Mouse (Mus musculus) mesoderm, embryonic 11.5 days (tissue): Measurements from ENCODE around the gene Cs.
"Not testable (repeated sequence)": the region's sequence is repeated elsewhere in the genome, so short reads cannot be mapped to it uniquely, and the experiment has no call there.

ENCODE experiments used
- DNase-seq: peaks from one replicate; pipeline ENCODE4 v3.0.0-alpha.2; 2012; ENCODE audit warnings: low read depth, low spot score

Cs gene

DNA sequence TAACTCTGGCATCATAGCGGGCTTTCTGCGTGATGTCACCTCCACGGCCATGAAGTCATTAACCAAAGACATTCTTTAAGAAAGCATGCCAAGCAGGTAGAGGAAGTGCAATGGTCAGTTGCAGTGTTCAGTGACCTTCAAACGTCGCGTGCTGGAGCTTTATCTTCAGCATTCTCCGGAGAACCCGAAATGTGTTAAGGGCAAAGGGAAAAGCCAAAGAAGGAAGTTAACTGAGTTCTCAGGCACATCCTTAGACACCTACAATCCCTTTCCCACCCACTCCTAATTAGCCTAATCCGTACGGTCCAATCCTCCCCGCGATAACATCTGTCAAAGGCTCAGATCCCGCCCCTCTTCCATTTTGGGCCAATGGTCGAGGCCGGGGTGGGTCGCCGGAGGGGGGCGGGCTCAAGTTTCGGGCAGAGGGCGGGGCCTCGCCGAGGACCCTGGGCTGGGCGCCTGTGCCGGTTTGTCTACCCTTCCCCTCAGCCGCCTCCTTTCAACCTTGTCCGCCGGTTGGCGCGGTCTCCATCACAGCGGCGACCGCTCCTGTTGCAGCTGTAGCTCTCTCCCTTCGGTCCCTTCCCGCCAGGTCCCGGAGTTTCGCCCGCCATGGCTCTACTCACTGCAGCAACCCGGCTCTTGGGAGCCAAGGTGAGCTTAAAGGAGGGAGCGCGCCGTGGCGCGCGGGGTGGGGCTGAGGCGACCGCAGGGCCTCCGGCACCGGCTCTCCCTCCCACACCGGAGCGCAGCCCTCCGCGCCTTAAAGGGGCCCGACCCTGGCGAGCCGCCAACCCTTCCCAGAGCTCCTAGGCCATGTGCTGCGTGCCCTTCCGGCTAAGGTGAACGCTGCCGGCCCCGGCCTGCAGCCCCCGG is at the start of gene Cs:
Gene Cs, plus strand, starts transcription at position 429 of the 876 bp plus-strand sequence.
- peak; percentile 98 for DNase-seq

- not testable (repeated sequence) for DNase-seq
Measured at GRCm38 (mm10) chr10:128290594-128290993, 46.9 kb upstream of the Cs start.

DNA sequence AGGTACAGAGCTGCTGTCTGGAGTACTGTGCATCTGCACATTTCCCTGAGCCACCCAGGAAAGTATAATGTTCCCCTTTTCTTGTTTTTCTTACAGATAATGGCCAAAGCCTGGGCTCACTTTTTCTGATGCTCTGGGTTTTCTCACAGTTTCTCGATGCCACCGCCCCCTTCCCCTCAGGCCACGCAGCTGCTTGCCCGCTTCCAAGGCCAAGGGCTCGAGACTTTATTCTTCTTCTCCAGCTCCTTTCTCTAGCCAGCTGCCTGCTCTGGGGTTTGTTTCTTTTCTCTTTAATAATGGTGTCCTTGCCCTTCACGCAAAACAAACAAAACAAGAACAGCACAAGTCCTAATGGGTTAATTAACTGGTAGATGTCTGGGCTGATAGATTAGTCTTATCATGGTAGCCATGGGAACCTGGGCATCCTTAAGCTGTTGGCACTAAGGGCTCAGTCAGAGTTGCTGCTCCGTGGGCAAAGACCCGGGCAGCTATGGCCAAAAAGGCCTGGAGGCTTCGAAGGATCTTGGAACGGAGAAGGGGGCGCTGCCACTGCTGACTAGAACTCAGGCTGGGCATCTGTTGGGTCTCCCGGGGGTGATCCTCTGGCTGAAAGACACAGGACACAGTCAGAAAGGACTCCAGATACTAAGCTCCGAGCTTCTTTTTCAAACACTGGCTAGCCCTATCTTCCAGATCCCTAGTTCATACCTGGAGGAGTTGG is 41.0 kb upstream of the Cs start:
- DNase-seq, result no peak

DNA sequence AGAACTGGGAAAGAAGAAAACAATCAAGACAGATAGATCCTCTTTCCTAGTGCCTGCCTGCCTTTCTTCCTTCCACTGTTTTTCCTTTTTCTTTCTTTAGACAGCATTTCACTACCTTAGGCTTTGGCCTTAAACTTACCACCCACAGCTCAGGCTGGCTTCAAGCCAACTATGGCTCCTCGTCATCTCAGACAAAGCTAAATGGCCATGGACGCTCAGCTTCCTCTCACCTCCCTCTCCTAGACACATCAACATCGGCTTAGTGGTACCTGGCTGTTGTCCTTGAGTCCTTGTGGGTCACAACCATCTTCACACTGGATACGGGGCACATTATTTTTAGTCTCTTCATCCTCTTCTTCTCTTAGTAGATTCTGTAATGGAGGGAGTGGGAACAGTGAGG is 40.3 kb upstream of the Cs start:
- DNase-seq, result no peak

DNA sequence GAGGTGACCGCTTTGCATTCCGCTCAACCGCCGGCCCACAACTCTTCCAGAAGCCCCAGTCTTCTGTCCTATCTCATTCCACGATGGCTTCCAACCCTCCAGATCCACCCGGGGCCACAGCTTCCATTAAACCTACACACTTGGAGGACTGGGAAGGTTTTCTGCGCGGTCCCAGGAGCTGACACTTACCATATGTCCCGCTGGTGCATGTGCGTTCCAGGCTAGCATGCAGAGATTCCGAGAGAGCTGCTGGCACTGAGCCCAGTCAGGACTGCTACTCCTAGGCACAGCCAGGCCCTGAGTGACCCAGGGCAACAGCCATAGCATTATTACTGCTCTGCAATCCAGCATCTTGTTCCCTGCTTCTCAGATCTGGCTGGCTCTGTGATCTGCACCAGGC is 39.9 kb upstream of the Cs start:
- no peak for DNase-seq

- DNase-seq, result no peak
Measured at GRCm38 (mm10) chr10:128298243-128298642, 39.3 kb upstream of the Cs start.

- DNase-seq, result no peak
Measured at GRCm38 (mm10) chr10:128298702-128299171, 38.8 kb upstream of the Cs start, which contains the start of gene Il23a. Gene Il23a (minus strand): TSS chr10:128298752.

GRCm38 (mm10) chr10:128302357-128302756 is 35.2 kb upstream of the Cs start:
- DNase-seq, result no peak

DNA sequence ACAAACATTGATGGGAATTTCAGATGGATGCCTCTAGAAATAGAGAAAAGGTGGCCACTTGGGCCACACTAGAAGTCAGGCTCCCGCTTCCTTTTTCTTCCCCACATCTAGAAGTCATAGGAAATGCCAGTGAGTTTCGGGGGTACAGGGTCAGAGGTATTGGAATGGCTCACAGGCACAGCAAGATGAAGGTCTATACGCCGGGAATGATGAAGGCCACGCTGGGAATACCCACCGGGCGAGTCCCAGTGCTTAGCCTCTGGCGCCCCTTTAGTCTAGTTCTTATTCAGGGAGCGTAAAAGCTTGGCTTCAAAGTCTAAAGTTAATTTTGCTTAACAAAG is 34.8 kb upstream of the Cs start:
- peak; percentile 25 for DNase-seq

DNA sequence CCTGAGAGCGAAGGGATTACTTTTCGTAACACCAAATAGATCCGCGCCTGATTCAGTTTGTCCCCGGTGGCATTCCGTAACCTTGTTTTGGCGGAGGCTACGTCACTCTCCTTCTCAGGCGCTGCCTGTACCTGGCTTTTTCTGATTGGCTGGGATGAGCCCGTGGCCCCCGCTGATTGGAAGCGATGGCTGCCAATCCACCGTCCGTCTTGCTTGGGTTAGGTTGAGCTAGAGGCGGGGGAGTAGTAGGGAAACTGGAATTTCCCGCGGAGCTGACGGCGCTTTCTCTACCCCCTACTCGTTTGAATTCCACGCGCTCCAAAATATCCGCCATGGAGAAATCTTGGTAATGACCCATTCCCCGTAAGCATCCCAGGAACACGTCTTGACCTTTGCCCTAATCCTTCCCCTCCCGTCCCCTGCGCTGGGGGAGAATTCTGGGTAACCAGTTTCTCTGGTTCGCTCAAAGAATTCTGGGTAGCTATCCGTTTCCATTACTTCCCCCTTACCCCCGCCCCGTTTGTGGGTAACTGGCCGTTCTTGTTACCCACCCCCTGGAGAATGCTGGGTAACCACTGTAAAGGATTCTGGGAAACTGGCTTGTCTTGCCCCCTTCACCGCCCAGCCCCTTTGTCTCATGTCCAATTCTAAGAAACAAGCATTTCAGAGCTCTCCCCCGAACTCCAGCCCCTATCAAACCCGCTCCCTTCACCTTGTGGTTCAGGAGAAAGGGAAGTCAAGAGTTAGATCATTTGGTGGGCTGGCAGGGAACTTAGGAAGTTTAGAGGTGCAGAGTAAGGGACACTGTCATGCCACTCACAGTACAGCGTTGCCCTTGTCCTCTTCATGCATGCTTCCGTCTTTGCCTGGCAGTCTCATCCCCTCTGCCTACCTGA is 34.2 kb upstream of the Cs start, which contains the start of gene Pan2:
Gene Pan2, plus strand, starts transcription at position 210 of the 896 bp plus-strand sequence.
- DNase-seq, result peak; percentile 100

DNA sequence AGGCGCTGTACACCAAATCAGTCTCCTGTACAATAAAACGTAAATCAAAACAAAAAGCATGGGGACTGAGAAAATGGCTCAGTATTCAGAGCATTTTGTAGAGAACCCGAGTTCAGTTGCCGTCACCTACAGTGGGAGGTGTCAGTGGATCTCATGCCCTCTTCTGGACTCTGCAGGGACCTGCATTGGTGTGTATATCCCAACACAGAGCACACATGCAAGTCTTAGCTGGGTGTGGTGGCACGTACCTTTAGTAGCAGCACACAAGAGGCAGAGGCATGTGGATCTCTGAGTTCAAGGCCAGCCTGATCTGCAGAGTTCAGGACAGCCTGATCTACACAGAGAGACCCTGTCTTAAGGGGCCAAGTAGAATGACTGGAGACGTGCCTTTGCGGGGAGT is 27.9 kb upstream of the Cs start:
- no peak for DNase-seq

DNA sequence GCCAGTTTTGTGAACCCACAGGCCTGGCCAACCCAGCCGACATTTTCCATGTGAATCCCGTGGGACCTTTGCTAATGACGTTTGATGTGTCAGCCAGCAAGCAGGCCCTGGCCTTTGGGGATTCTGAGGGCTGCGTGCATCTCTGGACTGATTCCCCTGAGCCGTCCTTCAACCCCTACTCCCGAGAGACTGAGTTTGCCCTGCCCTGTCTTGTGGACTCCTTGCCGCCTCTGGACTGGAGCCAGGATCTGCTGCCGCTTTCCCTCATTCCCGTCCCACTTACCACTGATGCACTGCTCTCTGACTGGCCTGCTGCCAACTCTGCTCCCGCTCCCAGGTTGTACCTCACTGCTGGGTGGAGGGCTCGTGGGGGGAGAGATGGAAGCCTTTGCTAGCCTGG is 27.4 kb upstream of the Cs start:
- no peak for DNase-seq

DNA sequence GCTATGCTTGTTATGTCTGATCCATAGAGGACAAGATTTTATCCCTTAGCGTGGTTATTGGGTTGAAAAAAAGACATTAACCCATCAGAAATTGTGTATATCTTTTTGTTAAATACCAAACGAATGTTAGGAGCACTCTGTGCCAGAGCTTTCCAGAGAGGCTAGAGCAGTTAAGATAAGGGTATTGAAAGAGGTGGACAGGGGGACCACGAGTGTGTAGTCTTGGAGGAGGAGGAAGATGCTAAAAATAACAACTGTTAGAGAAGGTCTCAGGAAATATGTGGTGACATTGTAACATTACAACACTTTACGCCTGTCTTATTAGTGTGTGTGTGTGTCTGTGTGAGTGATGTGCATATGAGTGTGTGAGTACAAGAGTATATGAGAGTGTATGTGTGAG is 26.6 kb upstream of the Cs start:
- no peak for DNase-seq

DNA sequence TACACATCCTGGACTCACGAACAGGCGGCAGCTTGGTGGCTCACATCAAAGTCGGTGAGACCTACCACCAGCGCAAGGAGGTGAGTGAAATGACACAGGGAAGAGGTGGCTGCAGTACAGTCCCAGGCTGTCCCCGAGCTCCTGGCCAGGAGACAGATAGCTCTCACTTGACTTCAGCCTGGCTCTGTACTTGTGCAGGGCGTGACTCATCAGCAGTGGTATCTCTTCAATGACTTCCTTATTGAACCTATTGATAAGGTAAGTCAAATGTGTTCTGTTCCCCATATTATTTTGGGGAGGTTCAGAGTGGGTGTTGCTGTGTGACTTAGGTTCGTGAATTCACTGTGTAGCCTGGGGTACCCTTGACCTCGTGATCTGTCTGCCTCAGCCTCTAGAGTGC is 22.0 kb upstream of the Cs start:
- DNase-seq, result no peak

DNA sequence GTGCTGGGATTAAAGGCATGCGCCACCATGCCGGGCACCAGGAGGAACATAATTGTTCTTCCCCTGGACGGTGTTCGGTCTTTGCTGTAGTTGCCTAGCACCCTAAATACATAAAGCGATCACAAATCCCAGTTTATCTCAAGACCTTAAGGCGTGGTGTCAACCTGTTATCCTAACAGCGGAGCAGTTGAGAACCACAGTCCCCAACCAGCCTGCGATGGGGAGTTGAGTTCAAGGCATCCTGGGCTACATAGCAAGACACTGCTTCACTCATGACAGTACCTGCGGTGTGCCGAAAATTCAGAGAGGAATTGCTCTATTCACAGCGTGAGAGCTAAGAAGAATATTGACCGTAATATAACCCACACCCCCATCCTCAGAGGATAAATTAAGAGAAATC is 15.9 kb upstream of the Cs start:
- DNase-seq, result no peak

DNA sequence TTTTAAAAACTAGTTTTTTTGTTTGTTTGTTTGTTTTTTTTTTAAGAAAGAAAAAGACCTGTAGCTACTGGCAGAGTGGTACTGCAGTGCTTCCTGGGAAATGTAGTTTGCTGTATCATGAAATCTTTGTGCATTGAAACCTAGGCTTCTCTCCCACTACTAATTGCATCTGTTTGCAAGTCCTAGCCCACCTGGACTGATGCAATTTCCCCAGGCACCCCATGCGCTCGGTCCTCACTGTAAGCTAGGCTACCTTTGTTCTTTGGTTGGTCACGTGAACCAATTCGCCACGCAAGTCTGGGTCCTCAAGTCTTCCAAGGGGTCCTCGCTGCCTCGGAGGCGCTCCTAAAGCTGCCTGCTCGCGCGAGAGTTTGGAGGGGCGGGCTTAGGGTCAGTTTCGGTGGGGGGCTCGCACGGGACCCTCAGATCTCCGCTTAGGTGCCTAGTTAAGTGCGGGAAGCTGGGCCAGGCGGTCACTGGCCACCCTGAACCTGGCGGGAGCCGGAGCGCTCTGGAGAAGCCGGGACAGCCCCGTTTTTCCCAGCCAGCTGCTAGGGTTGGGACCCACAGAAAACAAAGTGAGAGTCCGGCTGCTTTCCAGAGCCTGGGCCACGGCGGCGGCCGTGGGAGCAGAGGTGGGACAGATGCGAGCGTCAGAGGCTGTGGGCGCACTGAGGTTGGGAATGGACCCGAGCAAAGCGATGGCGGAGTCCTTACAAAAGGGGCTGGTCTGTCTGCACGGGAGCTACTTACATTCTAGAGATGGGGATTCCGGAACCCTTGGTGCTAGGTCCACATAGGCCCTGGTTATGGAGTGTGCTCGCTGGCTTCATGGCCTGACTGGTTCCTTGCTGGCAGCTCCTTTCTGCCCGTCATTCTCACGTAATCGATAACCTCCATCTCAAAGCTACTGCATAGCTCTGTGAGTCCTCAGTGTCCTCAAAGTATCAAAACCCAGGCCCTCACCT is 15.1 kb upstream of the Cs start, which contains the start of gene Cnpy2:
Gene Cnpy2, plus strand, starts transcription at position 319 of the 968 bp plus-strand sequence.
- peak; percentile 96 for DNase-seq

DNA sequence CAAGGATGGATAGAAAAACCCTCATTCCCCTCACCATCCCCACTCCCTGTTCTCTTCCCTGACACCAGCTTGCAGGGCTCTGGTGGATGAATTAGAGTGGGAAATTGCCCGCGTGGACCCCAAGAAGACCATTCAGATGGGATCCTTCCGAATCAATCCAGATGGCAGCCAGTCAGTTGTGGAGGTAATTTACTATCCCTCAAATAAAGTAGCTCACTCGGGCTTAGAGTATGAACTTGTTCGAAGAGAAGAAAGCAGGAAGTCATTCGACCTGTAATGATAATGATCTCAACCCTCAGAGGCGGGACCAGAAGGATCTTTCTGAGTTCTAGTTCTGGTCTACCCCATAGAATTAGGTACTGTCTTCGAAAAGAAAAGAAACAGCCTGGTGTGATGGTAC is 14.0 kb upstream of the Cs start:
- DNase-seq, result no peak

- no peak for DNase-seq
Measured at GRCm38 (mm10) chr10:128326825-128327224, 10.7 kb upstream of the Cs start.

- no peak for DNase-seq
Measured at GRCm38 (mm10) chr10:128327610-128328009, 9.9 kb upstream of the Cs start.
